Mouse (Mus musculus): Measurements from ENCODE around the gene 2310057M21Rik. TPM values are rescaled to one million over a fixed set of nuclear protein-coding genes. Genes with fewer than 3 reads are reported as not detected.

2310057M21Rik gene
- 12.1 TPM for polyA plus RNA-seq (2017; shearing (Covaris generic))

DNA sequence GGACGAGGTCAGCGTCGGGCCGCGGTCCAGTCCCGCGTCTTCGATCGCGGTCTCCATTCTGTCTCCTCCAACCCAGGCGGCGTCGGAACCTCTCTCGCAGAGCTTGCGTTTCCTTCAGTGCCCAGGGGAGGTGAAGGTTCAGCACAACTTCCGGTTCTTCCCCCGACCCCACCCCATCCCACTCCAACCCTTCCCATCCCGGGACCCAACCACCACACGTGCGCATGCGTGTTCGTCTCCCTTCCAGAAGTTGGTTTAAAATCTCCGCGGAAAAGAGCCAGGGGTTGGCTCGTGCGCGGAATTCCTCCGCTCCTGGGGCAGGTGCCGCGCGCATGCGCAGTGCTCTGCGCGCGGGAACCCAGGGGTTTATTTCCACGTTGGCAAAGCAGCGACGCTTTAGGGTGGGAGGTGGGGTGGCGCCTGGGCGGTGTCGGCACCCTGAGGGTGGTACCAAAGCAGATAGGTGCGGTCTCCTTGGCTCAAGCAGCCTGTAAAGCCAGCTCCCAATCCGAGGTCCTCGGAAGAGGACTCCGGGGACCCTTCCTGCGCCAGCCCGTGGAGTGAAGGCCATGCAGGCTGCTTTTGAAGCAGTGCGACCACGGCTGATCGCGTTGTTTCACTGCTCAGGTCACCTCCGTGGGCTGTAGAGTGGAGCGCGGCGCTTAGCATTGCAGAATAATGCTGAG is at the start of gene 2310057M21Rik:
TSS of gene 2310057M21Rik (minus strand) at position 145 of the 686 bp plus-strand sequence.

DNA sequence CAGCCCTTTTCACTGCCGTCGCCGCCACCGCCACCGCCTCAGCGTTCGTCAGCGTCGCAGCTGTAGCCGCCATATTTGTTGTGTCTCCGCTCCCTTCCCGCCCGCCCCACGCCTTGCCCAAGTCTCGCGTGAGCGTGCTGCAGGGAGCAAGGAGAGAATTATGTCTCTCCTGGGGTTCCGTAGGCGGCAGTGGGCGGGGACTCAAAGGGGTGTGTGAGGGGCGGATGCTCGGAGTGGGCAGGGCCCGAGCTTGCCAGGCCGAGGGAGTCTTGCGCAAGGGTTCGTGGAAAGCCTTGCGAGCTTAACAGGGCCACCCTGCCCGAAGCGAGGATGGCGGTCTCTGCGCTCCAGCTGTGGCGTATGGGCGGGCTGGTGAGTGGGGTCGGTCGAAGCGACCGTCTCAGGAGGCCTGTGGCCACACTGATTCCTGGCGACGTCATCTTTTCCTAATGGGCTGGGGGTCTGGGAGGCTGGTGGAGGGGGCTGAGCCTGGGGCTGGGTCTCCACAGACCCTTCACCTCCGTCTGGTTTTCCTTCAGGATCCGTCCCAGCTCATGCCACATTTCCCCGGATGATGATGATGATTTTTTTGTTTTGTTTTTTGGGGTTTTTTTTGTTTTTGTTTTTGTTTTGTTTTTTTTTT is 48.0 kb upstream of the 2310057M21Rik start, which contains the start of the genes Ikzf5 and Acadsb:
TSS of gene Ikzf5 (minus strand) at position 106 of the 643 bp plus-strand sequence.
TSS of gene Acadsb (plus strand) at position 186 of the 643 bp plus-strand sequence.

GRCm38 (mm10) chr7:131370648-131371469 is 8.3 kb upstream of the 2310057M21Rik start, which contains the start of gene Pstk:
Pstk (plus strand) TSS chr7:131371141.

GRCm38 (mm10) chr7:131333564-131333963 is 29.0 kb downstream of the 2310057M21Rik start, which contains the start of gene Fam24a:
Fam24a (plus strand) TSS chr7:131333864.

GRCm38 (mm10) chr7:131329416-131329815 is 33.1 kb downstream of the 2310057M21Rik start, which contains the start of gene Fam24b:
Fam24b (minus strand) TSS chr7:131329516.

DNA sequence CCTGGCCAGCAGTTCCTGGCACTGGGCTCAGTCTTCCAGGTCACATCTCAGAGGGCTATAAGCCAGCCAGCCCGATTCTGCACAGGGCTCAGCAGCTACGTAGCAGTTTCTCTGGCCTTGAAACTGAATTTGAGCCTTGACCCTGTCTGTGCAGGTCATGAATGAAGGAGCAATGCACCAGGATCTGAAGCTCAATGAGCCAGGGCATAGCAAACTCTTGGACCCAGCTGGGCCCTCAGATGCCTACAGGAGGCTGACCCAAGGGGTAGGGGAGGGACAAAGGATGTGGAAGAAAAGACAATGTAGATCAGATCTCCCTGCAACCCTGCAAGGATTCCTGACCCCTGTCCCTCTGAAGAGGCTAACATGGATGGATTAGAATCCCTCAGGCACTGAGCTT is 40.4 kb downstream of the 2310057M21Rik start, which contains the start of gene Cuzd1:
TSS of gene Cuzd1 (minus strand) at position 101 of the 400 bp plus-strand sequence.

Other genes with a start within 250 kb of the 2310057M21Rik start
- not detected for gene 4933402N03Rik, start 216.4 kb downstream of the 2310057M21Rik start, polyA plus RNA-seq (2017; shearing (Covaris generic))
- gene 5430419D17Rik, start 188.4 kb downstream of the 2310057M21Rik start, polyA plus RNA-seq (2017; shearing (Covaris generic)), result 0.06 TPM
- not detected for gene Cuzd1, start 40.5 kb downstream of the 2310057M21Rik start, polyA plus RNA-seq (2017; shearing (Covaris generic))
- not detected for gene Fam24b, start 33.2 kb downstream of the 2310057M21Rik start, polyA plus RNA-seq (2017; shearing (Covaris generic))
- gene Fam24a, start 28.9 kb downstream of the 2310057M21Rik start, polyA plus RNA-seq (2017; shearing (Covaris generic)), result not detected
- 25.1 TPM for gene Pstk, start 8.4 kb upstream of the 2310057M21Rik start, polyA plus RNA-seq (2017; shearing (Covaris generic))
- gene Ikzf5, start 47.8 kb upstream of the 2310057M21Rik start, polyA plus RNA-seq (2017; shearing (Covaris generic)), result 29.9 TPM
- gene Acadsb, start 47.8 kb upstream of the 2310057M21Rik start, polyA plus RNA-seq (2017; shearing (Covaris generic)), result 35.5 TPM
- not detected for gene Hmx3, start 180.1 kb upstream of the 2310057M21Rik start, polyA plus RNA-seq (2017; shearing (Covaris generic))
- not detected for gene Hmx2, start 186.0 kb upstream of the 2310057M21Rik start, polyA plus RNA-seq (2017; shearing (Covaris generic))
- 96.5 TPM for gene Bub3, start 197.5 kb upstream of the 2310057M21Rik start, polyA plus RNA-seq (2017; shearing (Covaris generic))